Mouse (Mus musculus): ENCODE measurements around the gene Ube2o. TPM values are rescaled to one million over a fixed set of nuclear protein-coding genes. Genes with fewer than 3 reads are reported as not detected.

Gene Ube2o
- polyA plus RNA-seq, 1 experiment, result 133 TPM

DNA sequence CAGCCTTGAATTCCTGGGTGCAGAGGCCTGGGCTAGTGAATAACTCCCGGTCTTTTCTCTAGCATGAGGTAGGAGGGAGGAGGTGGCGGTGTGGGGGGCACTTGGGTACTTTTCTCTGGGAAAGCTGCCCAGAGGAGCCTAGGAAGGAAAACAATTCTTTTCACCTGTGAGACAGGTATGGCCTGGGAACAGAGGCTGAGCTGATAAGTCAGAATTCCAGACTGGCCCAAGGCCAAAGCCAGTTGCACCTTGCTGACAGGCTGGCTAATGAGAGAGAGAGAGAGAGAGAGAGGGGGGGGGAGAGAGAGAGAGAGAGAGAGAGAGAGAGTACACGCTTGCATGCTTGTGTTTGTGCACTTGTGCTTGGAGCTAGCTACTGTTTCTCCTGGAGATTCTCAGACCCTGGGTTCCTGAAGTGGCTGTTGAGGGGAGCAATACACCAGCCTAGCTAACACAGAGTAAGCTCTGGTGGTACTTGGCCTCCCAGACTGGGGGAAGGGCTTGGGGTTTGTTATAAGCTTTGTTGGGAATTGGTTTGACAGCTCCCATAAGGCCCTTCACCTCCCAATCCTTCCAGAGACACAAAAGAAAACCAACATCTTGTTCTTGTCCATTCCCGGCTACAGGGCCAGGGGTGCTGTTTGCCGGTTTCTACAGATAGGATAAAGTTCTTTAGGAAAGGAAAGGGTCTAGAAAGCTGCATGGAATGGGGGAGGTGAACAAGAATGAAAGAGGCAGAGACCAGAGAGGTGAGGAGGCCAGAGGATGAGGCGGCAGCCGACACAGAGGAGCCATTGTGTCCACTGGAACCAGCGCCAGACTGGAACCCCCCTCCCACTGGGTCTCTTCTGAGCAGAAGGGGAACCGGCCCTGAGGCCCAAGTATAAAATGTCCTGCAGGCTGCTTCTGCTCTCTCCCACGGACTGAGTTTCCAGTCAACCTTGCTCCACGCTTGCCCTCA lies 50.8 kb downstream of the Ube2o start, which contains the start of gene Sphk1:
TSS of gene Sphk1 (plus strand) at position 739 of the 961 bp plus-strand sequence.
- H3K4me1 ChIP-seq (ENCODE audit: control insufficient read depth, insufficient read depth, low read length), result no peaks in the 10 kb centered on the region; the same call in 1 of the 2 replicates

GRCm38 (mm10) chr11:116528636-116529320 lies 52.5 kb downstream of the Ube2o start:
- 83% methylated on average over 8 of the region's 8 CpGs for WGBS
- TF ChIP-seq POLR2A (IDR thresholded peaks at IDR 0.05; ENCODE audit: borderline replicate concordance, control insufficient read depth, low read depth, low read length) (no peak), CTCF (IDR thresholded peaks at IDR 0.05; ENCODE audit: control insufficient read depth, insufficient read depth, low read length) (no peak)
- no peak overlapping the region for H3K4me3 ChIP-seq (replicated peaks; ENCODE audit: control insufficient read depth, low read depth, low read length)

More for the DNA sequence above, 50.8 kb downstream of the Ube2o start, which contains the start of gene Sphk1:
- WGBS, result 53% methylated on average over 11 of the region's 11 CpGs
- no peak for TF ChIP-seq CTCF (IDR thresholded peaks at IDR 0.05; ENCODE audit: control insufficient read depth, insufficient read depth, low read length)
- TF ChIP-seq POLR2A (IDR thresholded peaks at IDR 0.05; ENCODE audit: borderline replicate concordance, control insufficient read depth, low read depth, low read length), result no peak
- H3K27ac ChIP-seq (ENCODE audit: control insufficient read depth, insufficient read depth, low read depth, low read length, poor library complexity), result peak within 1 kb of the TSS; percentile 38
- H3K4me3 ChIP-seq (replicated peaks; ENCODE audit: control insufficient read depth, low read depth, low read length), result peak within 1 kb of the TSS; percentile 66

DNA sequence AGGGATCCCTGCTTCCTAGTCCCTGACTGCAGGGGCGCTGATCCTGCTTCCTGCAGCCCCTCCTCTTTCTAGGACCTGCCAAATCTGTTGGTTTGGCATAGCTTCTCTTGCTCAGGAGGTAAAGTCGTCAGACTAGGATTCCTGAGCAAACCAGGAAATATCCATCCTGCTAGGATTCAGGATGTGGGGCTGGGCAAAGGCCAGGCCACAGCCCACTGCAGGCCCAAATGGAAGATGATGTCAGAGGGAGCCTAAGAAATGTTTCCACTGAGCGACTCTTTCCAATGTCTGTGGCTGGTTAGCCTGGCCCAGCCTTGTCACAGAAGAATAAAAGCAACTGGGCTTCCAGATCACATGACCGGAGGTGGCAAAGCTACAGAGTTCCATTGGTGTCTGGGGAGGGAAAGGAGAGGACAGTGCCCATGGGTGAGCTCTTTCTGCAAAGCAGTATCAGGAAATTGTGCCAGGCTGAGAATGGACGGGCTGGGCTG lies 57.5 kb downstream of the Ube2o start:
- WGBS, result 59% methylated on average over 5 of the region's 5 CpGs
- no peak overlapping the region for H3K4me3 ChIP-seq (replicated peaks; ENCODE audit: control insufficient read depth, low read depth, low read length)

More at GRCm38 (mm10) chr11:116528636-116529320, 52.5 kb downstream of the Ube2o start:
- Histone ChIP-seq H3K27ac (ENCODE audit: control insufficient read depth, insufficient read depth, low read depth, low read length, poor library complexity) (no peak overlapping the region), H3K4me1 (ENCODE audit: control insufficient read depth, insufficient read depth, low read length) (no peaks in the 10 kb centered on the region)

DNA sequence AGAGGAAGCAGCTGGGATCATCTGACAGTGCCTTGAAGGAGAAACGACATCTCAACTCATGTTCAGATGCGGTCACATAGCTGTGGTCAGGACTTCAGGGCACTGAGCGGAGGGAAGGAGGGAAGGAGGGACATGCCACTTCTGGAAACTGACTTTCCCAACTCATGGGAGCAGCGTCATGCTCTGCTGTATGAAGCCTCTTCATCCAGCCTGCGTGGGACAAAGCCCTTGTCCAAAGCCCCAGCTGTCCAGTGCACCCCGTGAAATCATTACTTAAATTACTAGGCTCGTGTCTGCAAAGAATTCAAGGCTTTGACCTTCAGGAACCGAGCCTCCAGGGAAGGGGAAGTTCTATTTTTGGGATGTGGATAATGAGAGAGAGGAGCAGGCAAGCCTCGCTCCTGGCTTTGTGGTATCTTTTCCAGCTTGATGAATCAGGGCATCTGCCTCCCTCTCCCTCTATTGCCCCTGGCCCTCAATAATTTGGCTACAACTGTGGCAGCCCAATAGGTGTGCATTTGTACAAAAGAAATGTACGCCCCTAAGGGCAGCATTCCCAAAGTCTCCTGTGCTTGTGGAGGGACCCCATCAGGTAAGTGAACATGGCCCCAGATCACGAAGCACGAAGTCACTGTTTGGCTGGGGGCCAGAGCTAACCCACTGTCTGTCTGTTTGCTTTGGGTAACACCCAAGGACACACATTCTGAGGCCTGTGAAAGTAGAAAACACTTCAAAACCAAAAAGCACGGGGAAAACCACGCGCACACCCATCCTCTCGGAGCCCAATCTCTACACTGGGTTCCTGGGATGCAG lies 58.2 kb downstream of the Ube2o start:
- no peak for TF ChIP-seq POLR2A (IDR thresholded peaks at IDR 0.05; ENCODE audit: borderline replicate concordance, control insufficient read depth, low read depth, low read length)
- no peak for TF ChIP-seq CTCF (IDR thresholded peaks at IDR 0.05; ENCODE audit: control insufficient read depth, insufficient read depth, low read length)
- Histone ChIP-seq H3K4me1 (ENCODE audit: control insufficient read depth, insufficient read depth, low read length) (no peaks in the 10 kb centered on the region), H3K27ac (ENCODE audit: control insufficient read depth, insufficient read depth, low read depth, low read length, poor library complexity) (no peak overlapping the region), H3K4me3 (replicated peaks; ENCODE audit: control insufficient read depth, low read depth, low read length) (no peak overlapping the region)
- 62% methylated on average over 16 of the region's 16 CpGs for WGBS

More for the DNA sequence above, 57.5 kb downstream of the Ube2o start:
- no peak for TF ChIP-seq POLR2A (IDR thresholded peaks at IDR 0.05; ENCODE audit: borderline replicate concordance, control insufficient read depth, low read depth, low read length)
- TF ChIP-seq CTCF (IDR thresholded peaks at IDR 0.05; ENCODE audit: control insufficient read depth, insufficient read depth, low read length), result no peak
- no peak overlapping the region for H3K27ac ChIP-seq (ENCODE audit: control insufficient read depth, insufficient read depth, low read depth, low read length, poor library complexity)
- no peaks in the 10 kb centered on the region for H3K4me1 ChIP-seq (ENCODE audit: control insufficient read depth, insufficient read depth, low read length)

- TF ChIP-seq POLR2A (IDR thresholded peaks at IDR 0.05; ENCODE audit: borderline replicate concordance, control insufficient read depth, low read depth, low read length) (no peak), CTCF (IDR thresholded peaks at IDR 0.05; ENCODE audit: control insufficient read depth, insufficient read depth, low read length) (no peak)
- 94% methylated on average over 3 of the region's 3 CpGs for WGBS
- Histone ChIP-seq H3K4me3 (replicated peaks; ENCODE audit: control insufficient read depth, low read depth, low read length) (no peak overlapping the region), H3K27ac (ENCODE audit: control insufficient read depth, insufficient read depth, low read depth, low read length, poor library complexity) (no peak overlapping the region), H3K4me1 (ENCODE audit: control insufficient read depth, insufficient read depth, low read length) (no peaks in the 10 kb centered on the region)
Measured at GRCm38 (mm10) chr11:116522046-116522445, 59.2 kb downstream of the Ube2o start.

- no peak overlapping the region for H3K4me3 ChIP-seq (replicated peaks; ENCODE audit: control insufficient read depth, low read depth, low read length)
- TF ChIP-seq CTCF (IDR thresholded peaks at IDR 0.05; ENCODE audit: control insufficient read depth, insufficient read depth, low read length), result no peak
- no peak for TF ChIP-seq POLR2A (IDR thresholded peaks at IDR 0.05; ENCODE audit: borderline replicate concordance, control insufficient read depth, low read depth, low read length)
- no peak overlapping the region for H3K27ac ChIP-seq (ENCODE audit: control insufficient read depth, insufficient read depth, low read depth, low read length, poor library complexity)
- WGBS, result 42% methylated on average over 3 of the region's 3 CpGs
- H3K4me1 ChIP-seq (ENCODE audit: control insufficient read depth, insufficient read depth, low read length), result no peaks in the 10 kb centered on the region
Measured at GRCm38 (mm10) chr11:116521143-116521542, 60.1 kb downstream of the Ube2o start.

DNA sequence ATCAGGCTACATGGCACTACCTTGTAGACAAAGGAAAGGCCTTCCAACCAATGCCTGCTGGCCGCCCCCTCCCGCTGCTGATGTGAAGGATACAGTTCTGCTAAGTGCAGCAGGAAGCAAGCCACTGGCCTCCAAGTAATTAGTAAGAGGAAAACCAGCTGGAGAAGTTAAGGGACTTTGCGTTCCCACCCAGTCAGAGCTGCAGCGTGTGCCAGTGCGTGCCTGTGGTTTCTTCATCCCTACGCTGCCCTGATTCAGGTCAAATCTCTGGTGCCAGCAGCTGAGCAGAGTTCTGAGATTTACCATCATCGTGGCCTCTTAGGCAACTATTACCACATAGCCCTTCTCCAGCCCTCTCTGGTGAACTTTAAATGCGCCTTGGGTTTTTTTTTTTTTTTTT lies 62.8 kb downstream of the Ube2o start:
- WGBS, result 39% methylated on average over 8 of the region's 8 CpGs
- no peak overlapping the region for H3K4me3 ChIP-seq (replicated peaks; ENCODE audit: control insufficient read depth, low read depth, low read length)

More for the DNA sequence above, 62.8 kb downstream of the Ube2o start:
- Histone ChIP-seq H3K27ac (ENCODE audit: control insufficient read depth, insufficient read depth, low read depth, low read length, poor library complexity) (no peak overlapping the region), H3K4me1 (ENCODE audit: control insufficient read depth, insufficient read depth, low read length) (no peaks in the 10 kb centered on the region)
- TF ChIP-seq POLR2A (IDR thresholded peaks at IDR 0.05; ENCODE audit: borderline replicate concordance, control insufficient read depth, low read depth, low read length) (no peak), CTCF (IDR thresholded peaks at IDR 0.05; ENCODE audit: control insufficient read depth, insufficient read depth, low read length) (no peak)

Data from bone marrow, adult 2 months (tissue).